Mouse (Mus musculus): ENCODE measurements at regions not wholly inside any gene's neighbourhood (a gene's known extent, or its start where the extent isn't known, plus 50 kb on each side); places are given as distances from the start of the nearest gene placed in this dataset.

GRCm38 (mm10) chr13:37598165-37598775, 179.9 kb upstream of the Rreb1 start:
- intact Hi-C loops (cut with DNase I), result no loop called here
- DNase-seq, result no peak

- intact Hi-C loops (cut with DNase I), result no loop called here
These were observed 178.5 kb upstream of the Rreb1 start for GRCm38 (mm10) chr13:37599679-37600078.

GRCm38 (mm10) chr13:37600172-37600571, 178.0 kb upstream of the Rreb1 start:
- DNase-seq, result no peak
- intact Hi-C loops (cut with DNase I), result no loop called here

More at GRCm38 (mm10) chr13:37599679-37600078, 178.5 kb upstream of the Rreb1 start:
- DNase-seq, result no peak

- DNase-seq, result no peak
- intact Hi-C loops (cut with DNase I), result no loop called here
These were observed 177.1 kb upstream of the Rreb1 start for GRCm38 (mm10) chr13:37601068-37601467.

- intact Hi-C loops (cut with DNase I), result no loop called here
- peak; percentile 31 to 49 for DNase-seq
These were observed 175.9 kb upstream of the Rreb1 start for GRCm38 (mm10) chr13:37602256-37602655.

- intact Hi-C loops (cut with DNase I), result no loop called here
These were observed 174.8 kb upstream of the Rreb1 start for GRCm38 (mm10) chr13:37603226-37603994.

GRCm38 (mm10) chr13:37606250-37606649, 171.9 kb upstream of the Rreb1 start:
- DNase-seq, result no peak
- intact Hi-C loops (cut with DNase I), result no loop called here

More at GRCm38 (mm10) chr13:37603226-37603994, 174.8 kb upstream of the Rreb1 start:
- DNase-seq, result no peak

- intact Hi-C loops (cut with DNase I), result no loop called here
- DNase-seq, result no peak
These were observed 169.1 kb upstream of the Rreb1 start for GRCm38 (mm10) chr13:37609085-37609484.

- DNase-seq, result no peak
- intact Hi-C loops (cut with DNase I), result no loop called here
These were observed 166.8 kb upstream of the Rreb1 start for GRCm38 (mm10) chr13:37611387-37611786.

GRCm38 (mm10) chr13:37617015-37617414, 161.2 kb upstream of the Rreb1 start:
- intact Hi-C loops (cut with DNase I), result loop anchor here (5.0 kb wide), 1 partner anchor 205 kb away; no protein-coding TSS in a partner anchor
- DNase-seq, result no peak

GRCm38 (mm10) chr13:37619841-37620725, 158.1 kb upstream of the Rreb1 start:
- intact Hi-C loops (cut with DNase I), result loop anchor here (5.0 kb wide), 1 partner anchor 202 kb away; no protein-coding TSS in a partner anchor
- peak; percentile 33 to 44 for DNase-seq

- intact Hi-C loops (cut with DNase I), result no loop called here
These were observed 156.7 kb upstream of the Rreb1 start for GRCm38 (mm10) chr13:37621319-37622050.

GRCm38 (mm10) chr13:37622366-37623088, 155.7 kb upstream of the Rreb1 start:
- DNase-seq, result no peak
- intact Hi-C loops (cut with DNase I), result no loop called here

More at GRCm38 (mm10) chr13:37621319-37622050, 156.7 kb upstream of the Rreb1 start:
- DNase-seq, result no peak

GRCm38 (mm10) chr13:37624741-37625140, 153.5 kb upstream of the Rreb1 start:
- intact Hi-C loops (cut with DNase I), result no loop called here
- DNase-seq, result no peak

- intact Hi-C loops (cut with DNase I), result no loop called here
- no peak for DNase-seq
These were observed 152.5 kb upstream of the Rreb1 start for GRCm38 (mm10) chr13:37625532-37626235.

- intact Hi-C loops (cut with DNase I), result no loop called here
- DNase-seq, result no peak
These were observed 149.6 kb upstream of the Rreb1 start for GRCm38 (mm10) chr13:37628391-37629270.

- intact Hi-C loops (cut with DNase I), result no loop called here
- peak; percentile 30 to 56 for DNase-seq
These were observed 148.8 kb upstream of the Rreb1 start for GRCm38 (mm10) chr13:37629271-37629899.
